Mouse (Mus musculus): ENCODE results near the gene Il1rl1. TPM values are rescaled to one million over a fixed set of nuclear protein-coding genes. Genes with fewer than 3 reads are reported as not detected.

The Il1rl1 gene
- polyA plus RNA-seq, 1 experiment: 0.04 TPM

GRCm38 (mm10) chr1:40417034-40417433 is 12.3 kb upstream of the Il1rl1 start:
- Histone ChIP-seq H3K4me1 (ENCODE audit: control insufficient read depth, insufficient read depth, low read length) (no peaks in the 10 kb centered on the region), H3K27ac (ENCODE audit: control insufficient read depth, insufficient read depth, low read depth, low read length) (no peak overlapping the region), H3K27me3 (ENCODE audit: control insufficient read depth, insufficient read depth, low read length) (no peaks in the 10 kb centered on the region), H3K4me3 (ENCODE audit: control insufficient read depth, low read depth, low read length) (no peak overlapping the region), H3K36me3 (ENCODE audit: control insufficient read depth, insufficient read depth, low read length) (no peaks in the 10 kb centered on the region)
- no peak for TF ChIP-seq POLR2A (IDR thresholded peaks at IDR 0.05; ENCODE audit: control insufficient read depth, low read depth, low read length)
- TF ChIP-seq CTCF (IDR thresholded peaks at IDR 0.05; ENCODE audit: control insufficient read depth, insufficient read depth, insufficient replicate concordance, low read depth, low read length): no peak

DNA sequence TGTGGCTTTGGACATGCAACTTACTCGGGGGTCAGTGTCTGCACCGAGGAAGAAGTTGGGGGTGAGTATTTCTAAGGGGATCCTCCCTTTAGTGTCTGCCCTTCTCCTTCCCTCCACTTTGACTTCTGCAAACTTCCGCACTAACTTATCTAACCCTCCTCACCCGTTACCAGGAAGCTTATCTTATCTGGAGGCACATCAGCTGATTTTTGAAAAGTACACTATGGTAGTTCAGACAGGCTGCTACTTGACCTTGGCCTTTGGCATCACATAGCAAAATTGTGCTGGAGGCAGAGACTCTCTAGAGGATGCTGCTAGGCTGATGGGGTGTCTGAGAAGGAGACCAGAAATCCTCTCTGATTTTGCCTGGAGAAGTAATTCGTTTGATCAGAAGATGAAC is 10.9 kb upstream of the Il1rl1 start:
- TF ChIP-seq CTCF (IDR thresholded peaks at IDR 0.05; ENCODE audit: control insufficient read depth, insufficient read depth, insufficient replicate concordance, low read depth, low read length) (no peak), POLR2A (IDR thresholded peaks at IDR 0.05; ENCODE audit: control insufficient read depth, low read depth, low read length) (no peak)
- Histone ChIP-seq H3K4me3 (ENCODE audit: control insufficient read depth, low read depth, low read length) (no peak overlapping the region), H3K27me3 (ENCODE audit: control insufficient read depth, insufficient read depth, low read length) (no peaks in the 10 kb centered on the region), H3K4me1 (ENCODE audit: control insufficient read depth, insufficient read depth, low read length) (no peaks in the 10 kb centered on the region), H3K27ac (ENCODE audit: control insufficient read depth, insufficient read depth, low read depth, low read length) (no peak overlapping the region), H3K36me3 (ENCODE audit: control insufficient read depth, insufficient read depth, low read length) (no peaks in the 10 kb centered on the region)

- Histone ChIP-seq H3K36me3 (ENCODE audit: control insufficient read depth, insufficient read depth, low read length) (no peaks in the 10 kb centered on the region), H3K4me3 (ENCODE audit: control insufficient read depth, low read depth, low read length) (no peak overlapping the region), H3K27ac (ENCODE audit: control insufficient read depth, insufficient read depth, low read depth, low read length) (no peak overlapping the region), H3K27me3 (ENCODE audit: control insufficient read depth, insufficient read depth, low read length) (no peaks in the 10 kb centered on the region), H3K4me1 (ENCODE audit: control insufficient read depth, insufficient read depth, low read length) (no peaks in the 10 kb centered on the region)
- TF ChIP-seq POLR2A (IDR thresholded peaks at IDR 0.05; ENCODE audit: control insufficient read depth, low read depth, low read length) (no peak), CTCF (IDR thresholded peaks at IDR 0.05; ENCODE audit: control insufficient read depth, insufficient read depth, insufficient replicate concordance, low read depth, low read length) (no peak)
Observed at GRCm38 (mm10) chr1:40423892-40424291, 5.5 kb upstream of the Il1rl1 start.

DNA sequence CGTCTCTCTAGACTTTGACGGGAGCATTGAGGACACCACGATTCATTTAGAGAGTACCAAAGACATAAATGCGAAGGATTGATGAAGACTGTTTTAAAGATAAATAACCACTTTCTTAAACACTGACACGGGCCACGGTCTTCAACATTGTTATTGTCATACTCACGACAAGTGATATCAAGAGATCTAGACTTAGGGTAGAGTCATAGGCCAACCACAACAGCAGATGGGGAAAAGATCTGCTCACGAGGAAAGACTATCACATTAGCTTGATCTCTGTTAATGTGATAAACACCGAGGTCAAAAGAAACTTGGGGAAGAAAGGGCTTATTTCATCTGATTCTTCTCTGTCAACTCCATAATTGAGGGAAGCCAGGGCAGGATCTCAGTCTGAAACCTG is 2.1 kb upstream of the Il1rl1 start:
- Histone ChIP-seq H3K4me3 (ENCODE audit: control insufficient read depth, low read depth, low read length) (no peak overlapping the region), H3K36me3 (ENCODE audit: control insufficient read depth, insufficient read depth, low read length) (no peaks in the 10 kb centered on the region), H3K27ac (ENCODE audit: control insufficient read depth, insufficient read depth, low read depth, low read length) (no peak overlapping the region), H3K27me3 (ENCODE audit: control insufficient read depth, insufficient read depth, low read length) (no peaks in the 10 kb centered on the region), H3K4me1 (ENCODE audit: control insufficient read depth, insufficient read depth, low read length) (no peaks in the 10 kb centered on the region)
- TF ChIP-seq CTCF (IDR thresholded peaks at IDR 0.05; ENCODE audit: control insufficient read depth, insufficient read depth, insufficient replicate concordance, low read depth, low read length) (no peak), POLR2A (IDR thresholded peaks at IDR 0.05; ENCODE audit: control insufficient read depth, low read depth, low read length) (no peak)

DNA sequence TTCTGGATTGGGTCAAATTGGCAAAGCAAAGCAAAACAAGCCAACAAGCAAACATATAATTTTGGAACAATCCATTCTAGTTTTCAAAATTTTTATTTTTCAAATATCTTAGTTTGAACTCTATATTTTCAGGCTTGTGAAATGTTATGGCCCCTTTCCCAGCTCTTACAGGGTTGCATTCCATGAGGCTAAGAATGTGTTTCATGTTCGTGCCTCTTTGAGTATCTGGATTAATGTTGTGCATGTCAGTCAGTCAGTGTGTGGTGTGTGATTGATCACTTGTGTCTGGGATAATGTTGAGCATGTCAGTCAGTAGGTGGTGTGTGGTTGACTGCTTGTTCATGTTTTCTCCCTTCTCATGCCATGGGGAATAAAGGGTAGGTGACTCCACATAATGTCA is 1.5 kb upstream of the Il1rl1 start:
- H3K36me3 ChIP-seq (ENCODE audit: control insufficient read depth, insufficient read depth, low read length): no peaks in the 10 kb centered on the region
- no peaks in the 10 kb centered on the region for H3K27me3 ChIP-seq (ENCODE audit: control insufficient read depth, insufficient read depth, low read length)
- no peak overlapping the region for H3K4me3 ChIP-seq (ENCODE audit: control insufficient read depth, low read depth, low read length)
- H3K27ac ChIP-seq (ENCODE audit: control insufficient read depth, insufficient read depth, low read depth, low read length): no peak overlapping the region
- H3K4me1 ChIP-seq (ENCODE audit: control insufficient read depth, insufficient read depth, low read length): no peaks in the 10 kb centered on the region
- TF ChIP-seq POLR2A (IDR thresholded peaks at IDR 0.05; ENCODE audit: control insufficient read depth, low read depth, low read length) (no peak), CTCF (IDR thresholded peaks at IDR 0.05; ENCODE audit: control insufficient read depth, insufficient read depth, insufficient replicate concordance, low read depth, low read length) (no peak)

GRCm38 (mm10) chr1:40430143-40430834 is 919 bp downstream of the Il1rl1 start:
- no peaks in the 10 kb centered on the region for H3K36me3 ChIP-seq (ENCODE audit: control insufficient read depth, insufficient read depth, low read length)
- H3K27ac ChIP-seq (ENCODE audit: control insufficient read depth, insufficient read depth, low read depth, low read length): no peak overlapping the region
- no peak overlapping the region for H3K4me3 ChIP-seq (ENCODE audit: control insufficient read depth, low read depth, low read length)
- H3K27me3 ChIP-seq (ENCODE audit: control insufficient read depth, insufficient read depth, low read length): no peaks in the 10 kb centered on the region
- H3K4me1 ChIP-seq (ENCODE audit: control insufficient read depth, insufficient read depth, low read length): no peaks in the 10 kb centered on the region
- no peak for TF ChIP-seq CTCF (IDR thresholded peaks at IDR 0.05; ENCODE audit: control insufficient read depth, insufficient read depth, insufficient replicate concordance, low read depth, low read length)
- TF ChIP-seq POLR2A (IDR thresholded peaks at IDR 0.05; ENCODE audit: control insufficient read depth, low read depth, low read length): no peak

- TF ChIP-seq CTCF (IDR thresholded peaks at IDR 0.05; ENCODE audit: control insufficient read depth, insufficient read depth, insufficient replicate concordance, low read depth, low read length) (no peak), POLR2A (IDR thresholded peaks at IDR 0.05; ENCODE audit: control insufficient read depth, low read depth, low read length) (no peak)
- no peak overlapping the region for H3K27ac ChIP-seq (ENCODE audit: control insufficient read depth, insufficient read depth, low read depth, low read length)
Observed at GRCm38 (mm10) chr1:40432169-40432568, 2.8 kb downstream of the Il1rl1 start.

More at GRCm38 (mm10) chr1:40432169-40432568, 2.8 kb downstream of the Il1rl1 start:
- H3K36me3 ChIP-seq (ENCODE audit: control insufficient read depth, insufficient read depth, low read length): no peaks in the 10 kb centered on the region
- no peak overlapping the region for H3K4me3 ChIP-seq (ENCODE audit: control insufficient read depth, low read depth, low read length)
- H3K4me1 ChIP-seq (ENCODE audit: control insufficient read depth, insufficient read depth, low read length): no peaks in the 10 kb centered on the region
- no peaks in the 10 kb centered on the region for H3K27me3 ChIP-seq (ENCODE audit: control insufficient read depth, insufficient read depth, low read length)

All from testis, adult 2 months (tissue).